ENCODE assay signal across 7 mouse cellular contexts in genomic region chr3:52029661-52030081, GRCm38 (mm10).
DNase-seq lines count a peak whose midpoint lies in the region; ATAC-seq lines count a peak whose summit lies in the region.

No protein-coding gene starts in this region.

- no peaks in the 10 kb centered on the region for H3K27me3 ChIP-seq in intestine, embryonic 14.5 days (replicated peaks; ENCODE audit: control insufficient read depth, insufficient read depth, low read length)

- no peak for ATAC-seq in intestine, embryonic 14.5 days (replicated peaks; ENCODE audit: low FRiP score, low TSS enrichment, low read depth)

- H3K27ac ChIP-seq in intestine, embryonic 14.5 days (ENCODE audit: low read depth), result peak overlapping the region; percentile 51; the same call in 1 of the 2 replicates

- no peaks in the 10 kb centered on the region for H3K9me3 ChIP-seq in intestine, embryonic 14.5 days (ENCODE audit: control insufficient read depth, low read length)

- H3K4me1 ChIP-seq in intestine, embryonic 14.5 days (replicated peaks; ENCODE audit: control insufficient read depth, insufficient read depth, low read length), result peaks cover 47% of the 10 kb centered on the region

- H3K4me2 ChIP-seq in intestine, embryonic 14.5 days (ENCODE audit: low read length), result peak overlapping the region; percentile 45

- no peaks in the 10 kb centered on the region for H3K36me3 ChIP-seq in intestine, embryonic 14.5 days (ENCODE audit: control insufficient read depth, insufficient read depth, low read length)

- peak overlapping the region; percentile 16; the same call in 1 of the 2 replicates for H3K9ac ChIP-seq in intestine, embryonic 14.5 days (ENCODE audit: low read length)

- 12% methylated on average over 12 of the region's 12 CpGs for WGBS in intestine, embryonic 14.5 days

- peak; percentile 31 to 45 for DNase-seq in spleen, postnatal 36 days (ENCODE audit: low spot score in 2 of 2)
- DNase-seq in spleen, adult 12 weeks (ENCODE audit: low spot score), result no peak
- peak; percentile 46 for DNase-seq in forelimb bud, embryonic 11.5 days (ENCODE audit: low read depth, low spot score)
- DNase-seq in intestine, embryonic 14.5 days (ENCODE audit: low spot score), result peak; percentile 64
- peak; percentile 68 to 82 for DNase-seq in lung, adult 18-20 months
- peak; percentile 42 for DNase-seq in right cerebral cortex, postnatal 25 days
- DNase-seq in cerebellum, postnatal 36 days, result no peak

- H3K4me3 ChIP-seq in intestine, embryonic 14.5 days (ENCODE audit: low read depth, low read length), result peak overlapping the region; percentile 24

Comparison
In these comparisons a context has a peak if more than half of its experiments do, and no peak if none do; other contexts are left out.
1. DNase-seq: peak in spleen, postnatal 36 days (2 of 2), forelimb bud, embryonic 11.5 days (single experiment), intestine, embryonic 14.5 days (single experiment), lung, adult 18-20 months (2 of 2) and right cerebral cortex, postnatal 25 days (single experiment); none in spleen, adult 12 weeks (single experiment) and cerebellum, postnatal 36 days (0 of 2).